Mouse (Mus musculus) splenic B cell, adult 2 months (primary cell): ENCODE results near the gene Ggt7.

Experiments used
- DNase-seq: peaks from one replicate; pipeline ENCODE4 v3.0.0-alpha.2; 2011; ENCODE audit warnings: low read depth, low spot score
- H3K27me3 ChIP-seq: 2 replicates; pipeline ENCODE4 v1.6.1; 2012; ENCODE audit warnings: mild to moderate bottlenecking, low read length, moderate library complexity, mixed read lengths; ENCODE audit not compliant: control insufficient read depth, poor library complexity, insufficient read depth, severe bottlenecking
- H3K36me3 ChIP-seq: 2 replicates; pipeline ENCODE4 v1.6.1; 2012; ENCODE audit warnings: mild to moderate bottlenecking, low read length, moderate library complexity, mixed read lengths; ENCODE audit not compliant: control insufficient read depth, poor library complexity, insufficient read depth, severe bottlenecking

The Ggt7 gene

DNA sequence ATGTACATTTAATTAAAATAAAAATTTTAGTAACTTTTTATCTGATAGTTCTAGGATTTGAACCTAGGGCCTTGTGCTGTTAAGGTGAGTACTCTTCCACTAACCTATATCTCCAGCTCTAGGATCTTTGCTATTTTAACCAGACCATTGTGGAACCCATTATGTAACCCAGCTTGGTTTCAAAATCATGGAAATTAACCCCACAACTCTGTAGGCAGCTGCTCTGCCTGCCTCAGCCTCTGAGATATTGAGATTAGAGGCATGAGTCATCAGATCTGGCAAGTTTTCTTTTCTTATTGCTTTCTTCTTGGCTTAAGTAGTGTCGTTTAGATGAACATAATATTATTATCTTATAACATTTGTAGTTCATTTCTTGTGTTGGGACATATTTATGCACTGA is 6.3 kb upstream of the Ggt7 start:
- H3K27me3 ChIP-seq, result no peaks in the 10 kb centered on the region
- no peak for DNase-seq
- H3K36me3 ChIP-seq, result no peaks in the 10 kb centered on the region

- Histone ChIP-seq H3K36me3 (no peaks in the 10 kb centered on the region), H3K27me3 (no peaks in the 10 kb centered on the region)
- DNase-seq, result no peak
Observed at GRCm38 (mm10) chr2:155523706-155524105, 5.7 kb upstream of the Ggt7 start.

DNA sequence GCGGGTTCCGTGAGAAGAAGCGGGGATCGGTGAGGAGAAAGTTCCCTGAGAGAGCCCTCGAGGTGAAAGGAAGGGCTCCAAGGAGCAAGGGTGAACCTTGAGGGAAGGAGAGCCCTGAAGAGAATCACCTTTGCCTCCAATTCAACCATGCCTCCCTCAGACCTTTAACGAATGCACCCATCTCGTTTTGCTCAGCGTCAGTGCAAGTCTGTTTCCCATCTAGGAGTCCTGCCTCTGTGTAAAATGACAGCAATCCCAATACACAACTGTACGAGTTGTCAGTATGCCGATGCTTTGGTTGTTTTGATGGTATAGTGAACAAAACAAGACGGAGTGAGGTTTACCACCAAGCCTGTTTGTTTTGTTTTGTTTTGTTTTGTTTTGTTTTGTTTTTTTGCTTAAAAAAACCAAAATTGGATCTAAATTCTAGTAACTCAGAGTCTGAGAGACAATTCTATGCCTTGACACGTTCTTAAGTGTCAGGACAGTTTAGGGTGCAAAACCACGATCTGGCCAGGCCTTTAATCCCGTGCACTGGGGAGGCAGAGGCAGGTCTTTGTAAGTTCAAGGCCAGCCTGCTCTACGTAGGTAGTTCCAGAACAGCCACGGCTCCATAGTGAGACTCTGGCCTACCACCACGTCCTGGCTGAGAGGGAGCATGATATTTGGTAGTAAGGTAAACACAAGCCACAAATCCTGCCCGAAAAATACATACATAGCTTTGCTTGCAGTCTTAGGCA is 664 bp upstream of the Ggt7 start:
- H3K36me3 ChIP-seq, result no peaks in the 10 kb centered on the region
- no peaks in the 10 kb centered on the region for H3K27me3 ChIP-seq
- DNase-seq, result no peak

- no peaks in the 10 kb centered on the region for H3K27me3 ChIP-seq
- DNase-seq, result peak; percentile 67
- H3K36me3 ChIP-seq, result no peaks in the 10 kb centered on the region
Observed at GRCm38 (mm10) chr2:155515941-155516340, 2.1 kb downstream of the Ggt7 start.

DNA sequence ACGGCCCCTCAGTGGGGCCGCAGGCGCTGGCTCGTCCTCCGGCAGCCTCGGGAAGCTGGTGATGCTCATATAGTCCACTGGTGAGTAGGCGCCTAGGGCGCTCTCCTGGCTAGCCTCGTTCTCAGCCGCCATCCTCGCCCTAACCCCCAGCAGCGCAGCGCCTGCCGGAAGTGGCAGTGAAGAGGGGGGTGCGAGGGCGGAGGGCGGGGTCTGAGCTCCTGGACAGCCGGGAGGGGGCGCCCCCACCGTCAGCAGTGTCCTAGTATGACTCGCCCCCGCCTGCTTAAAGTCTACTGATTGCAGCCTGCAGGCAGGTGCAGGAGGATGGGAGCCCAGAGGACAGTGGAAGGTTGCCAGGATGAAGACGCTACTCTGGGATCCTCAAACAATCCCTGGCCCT is 3.4 kb downstream of the Ggt7 start:
- no peaks in the 10 kb centered on the region for H3K36me3 ChIP-seq
- no peaks in the 10 kb centered on the region for H3K27me3 ChIP-seq
- peak; percentile 82 for DNase-seq

GRCm38 (mm10) chr2:155513543-155513942 is 4.5 kb downstream of the Ggt7 start:
- Histone ChIP-seq H3K27me3 (no peaks in the 10 kb centered on the region), H3K36me3 (no peaks in the 10 kb centered on the region)
- no peak for DNase-seq

GRCm38 (mm10) chr2:155512479-155512878 is 5.6 kb downstream of the Ggt7 start:
- peak; percentile 79 for DNase-seq
- Histone ChIP-seq H3K36me3 (no peaks in the 10 kb centered on the region), H3K27me3 (no peaks in the 10 kb centered on the region)

- no peaks in the 10 kb centered on the region; the same call in 1 of the 2 replicates for H3K27me3 ChIP-seq
- DNase-seq, result no peak
- no peaks in the 10 kb centered on the region for H3K36me3 ChIP-seq
Observed at GRCm38 (mm10) chr2:155507721-155508470, 10.1 kb downstream of the Ggt7 start.

- Histone ChIP-seq H3K36me3 (no peaks in the 10 kb centered on the region), H3K27me3 (no peaks in the 10 kb centered on the region; the same call in 1 of the 2 replicates)
- no peak for DNase-seq
Observed at GRCm38 (mm10) chr2:155505811-155506210, 12.2 kb downstream of the Ggt7 start.

DNA sequence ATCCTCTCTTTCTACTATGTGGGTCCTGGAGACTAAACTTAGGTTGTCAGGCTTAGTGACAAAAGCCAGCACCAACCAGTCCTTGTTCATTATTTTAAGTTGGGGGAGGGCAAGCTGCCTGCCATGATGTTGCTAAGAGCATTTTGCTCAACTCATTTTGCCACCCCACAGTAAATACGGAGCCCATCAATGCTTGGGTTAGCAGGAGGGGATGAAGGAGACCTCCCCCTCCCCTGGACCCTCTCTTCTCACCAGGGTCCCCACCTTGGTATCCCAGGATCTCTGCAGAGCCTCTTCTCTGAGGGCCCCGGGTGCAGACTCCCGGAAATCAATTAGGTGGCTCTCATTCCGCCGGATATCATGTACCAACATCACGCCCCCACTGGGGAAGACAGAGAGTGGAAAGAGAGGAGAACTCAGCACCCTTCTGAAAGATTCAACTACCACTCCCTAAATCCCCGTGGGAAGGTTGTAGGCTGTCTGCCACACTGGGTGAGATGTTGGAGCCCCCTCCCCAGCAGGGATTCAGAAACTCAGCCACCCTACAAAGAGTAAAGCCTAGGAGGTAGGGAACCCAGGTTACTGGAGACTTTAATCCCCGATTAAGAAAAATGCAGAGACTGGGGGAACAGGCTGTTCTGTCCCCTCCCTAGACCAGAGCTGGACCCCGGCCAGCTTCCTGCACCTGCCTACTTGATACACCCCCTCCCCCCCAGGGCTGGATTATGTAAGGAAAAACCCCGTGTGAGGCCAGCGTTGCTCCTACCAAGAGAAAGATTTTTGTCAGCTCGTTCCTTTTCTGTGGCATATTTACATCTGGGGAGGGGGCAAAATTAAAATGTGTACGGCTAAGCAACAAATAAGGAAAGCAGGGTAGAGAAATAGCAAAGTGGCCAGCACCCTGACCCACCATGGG is 13.3 kb downstream of the Ggt7 start:
- H3K27me3 ChIP-seq, result no peaks in the 10 kb centered on the region; the same call in 1 of the 2 replicates
- no peaks in the 10 kb centered on the region for H3K36me3 ChIP-seq
- DNase-seq, result no peak

GRCm38 (mm10) chr2:155502596-155502995 is 15.4 kb downstream of the Ggt7 start:
- DNase-seq, result no peak
- H3K36me3 ChIP-seq, result no peaks in the 10 kb centered on the region
- H3K27me3 ChIP-seq, result no peaks in the 10 kb centered on the region; the same call in 1 of the 2 replicates

- H3K27me3 ChIP-seq, result no peaks in the 10 kb centered on the region
- DNase-seq, result no peak
- no peaks in the 10 kb centered on the region for H3K36me3 ChIP-seq
Observed at GRCm38 (mm10) chr2:155490998-155491397, 27.0 kb downstream of the Ggt7 start.

GRCm38 (mm10) chr2:155482021-155482420 is 36.0 kb downstream of the Ggt7 start:
- peak; percentile 85 for DNase-seq
- Histone ChIP-seq H3K27me3 (no peaks in the 10 kb centered on the region), H3K36me3 (no peaks in the 10 kb centered on the region)

DNA sequence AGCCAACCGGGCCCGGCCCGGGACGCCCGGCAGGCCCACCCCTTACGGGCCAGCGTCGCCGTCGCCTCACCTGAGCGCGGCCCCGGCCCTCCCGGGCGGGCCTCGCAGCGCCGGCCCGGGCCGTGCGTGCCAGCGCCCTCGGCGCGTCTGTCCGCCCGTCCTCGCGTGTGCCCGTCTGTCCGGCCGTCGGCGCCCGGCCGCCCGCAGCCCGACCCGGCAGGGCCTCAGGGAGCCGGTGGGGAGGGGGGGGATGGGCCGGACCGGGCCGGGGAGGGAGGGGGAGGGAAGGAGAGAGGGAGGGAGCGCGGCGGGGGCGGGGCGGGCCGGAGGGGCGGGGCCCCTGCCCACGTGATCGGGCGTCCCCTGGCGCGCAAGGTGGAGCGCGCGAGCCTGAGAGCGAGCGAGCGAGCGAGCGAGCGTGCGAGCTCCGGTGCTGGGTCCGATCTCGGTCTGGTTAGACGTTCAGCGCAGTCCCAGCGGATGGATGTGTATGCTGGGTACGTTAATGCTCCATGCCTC is 44.4 kb downstream of the Ggt7 start, which contains the start of gene Ncoa6:
Gene Ncoa6 (minus strand): TSS at position 325 of the 519 bp plus-strand sequence.
- Histone ChIP-seq H3K27me3 (no peaks in the 10 kb centered on the region), H3K36me3 (no peaks in the 10 kb centered on the region)
- DNase-seq, result peak; percentile 84
